Mouse (Mus musculus) neural tube, embryonic 12.5 days (tissue): ENCODE measurements at regions not wholly inside any gene's neighbourhood (a gene's known extent, or its start where the extent isn't known, plus 50 kb on each side); places are given as distances from the start of the nearest gene placed in this dataset.

Experiments
- ATAC-seq: fragments of 200-750 bp; cut with Nextera tagmentation; 2 replicates; pipeline ENCODE4 v1.8.0; 2017; ENCODE audit warnings: low read depth, mild to moderate bottlenecking, moderate TSS enrichment, moderate library complexity; ENCODE audit not compliant: low FRiP score
- H3K27ac ChIP-seq: fragments of 300-500 bp; sonication (generic); 2 replicates; pipeline ENCODE4 v1.5.1; 2016
- H3K27me3 ChIP-seq: fragments of 300-500 bp; sonication (generic); replicated peaks from 2 replicates; pipeline ENCODE4 v1.6.1; 2016; ENCODE audit warnings: mild to moderate bottlenecking
- H3K36me3 ChIP-seq: fragments of 300-500 bp; sonication (generic); 2 replicates; pipeline ENCODE4 v1.6.1; 2016; ENCODE audit warnings: mild to moderate bottlenecking
- H3K4me1 ChIP-seq: fragments of 300-500 bp; sonication (generic); 2 replicates; pipeline ENCODE4 v1.6.1; 2016
- H3K4me2 ChIP-seq: fragments of 300-500 bp; sonication (generic); replicated peaks from 2 replicates; pipeline ENCODE4 v1.6.1; 2016; ENCODE audit warnings: mild to moderate bottlenecking
- H3K4me3 ChIP-seq: fragments of 300-500 bp; sonication (generic); 2 replicates; pipeline ENCODE4 v1.5.1; 2016
- H3K9ac ChIP-seq: fragments of 300-500 bp; sonication (generic); 2 replicates; pipeline ENCODE4 v1.6.1; 2016; ENCODE audit warnings: mild to moderate bottlenecking
- H3K9me3 ChIP-seq: fragments of 300-500 bp; sonication (generic); 2 replicates; pipeline ENCODE4 v1.6.1; 2016; ENCODE audit warnings: mild to moderate bottlenecking
- WGBS: fragments of 180-500 bp; shearing (Covaris S2); methylation state at CpG from one replicate; pipeline ENCODE4 v1.1.7; 2016; 5-methylcytosine and 5-hydroxymethylcytosine counted together

GRCm38 (mm10) chr6:75683935-75684334, 813.6 kb downstream of the Gm9008 start:
- Histone ChIP-seq H3K4me2 (no peak overlapping the region), H3K36me3 (no peaks in the 10 kb centered on the region), H3K4me1 (no peaks in the 10 kb centered on the region), H3K9ac (no peak overlapping the region), H3K27me3 (no peaks in the 10 kb centered on the region), H3K4me3 (no peak overlapping the region), H3K27ac (no peak overlapping the region), H3K9me3 (no peaks in the 10 kb centered on the region)
- WGBS = 37% methylated on average over 2 of the region's 2 CpGs
- no peak for ATAC-seq

GRCm38 (mm10) chr6:75644363-75644720, 853.2 kb downstream of the Gm9008 start:
- Histone ChIP-seq H3K9me3 (0 out of 2 replicates have a peak, but pooled peaks cover 5% of the 10 kb centered on the region), H3K4me3 (no peak overlapping the region), H3K27ac (no peak overlapping the region), H3K27me3 (no peaks in the 10 kb centered on the region), H3K4me2 (no peak overlapping the region), H3K9ac (no peak overlapping the region), H3K4me1 (no peaks in the 10 kb centered on the region), H3K36me3 (no peaks in the 10 kb centered on the region)
- 79% methylated on average over 2 of the region's 2 CpGs for WGBS
- no peak for ATAC-seq

- no peaks in the 10 kb centered on the region for H3K27me3 ChIP-seq
- H3K4me1 ChIP-seq = no peaks in the 10 kb centered on the region
- no peak overlapping the region for H3K4me3 ChIP-seq
- H3K9me3 ChIP-seq = 0 out of 2 replicates have a peak, but pooled peaks cover 5% of the 10 kb centered on the region
- H3K27ac ChIP-seq = no peak overlapping the region
- no peak overlapping the region for H3K4me2 ChIP-seq
- no peak for ATAC-seq
- no peaks in the 10 kb centered on the region for H3K36me3 ChIP-seq
- H3K9ac ChIP-seq = no peak overlapping the region
- WGBS = 68% methylated on average over 2 of the region's 2 CpGs
Measured at GRCm38 (mm10) chr6:75643581-75644362, 853.8 kb downstream of the Gm9008 start.

GRCm38 (mm10) chr6:75636050-75636449, 861.5 kb downstream of the Gm9008 start:
- no peak overlapping the region for H3K9ac ChIP-seq
- no peak overlapping the region for H3K4me3 ChIP-seq
- H3K27me3 ChIP-seq = no peaks in the 10 kb centered on the region
- H3K4me1 ChIP-seq = no peaks in the 10 kb centered on the region
- H3K27ac ChIP-seq = no peak overlapping the region
- no peaks in the 10 kb centered on the region for H3K36me3 ChIP-seq
- no peak overlapping the region for H3K4me2 ChIP-seq
- ATAC-seq = no peak
- 50% methylated on average over 1 of the region's 1 CpGs for WGBS
- H3K9me3 ChIP-seq = no peaks in the 10 kb centered on the region

- H3K4me1 ChIP-seq = no peaks in the 10 kb centered on the region
Measured at GRCm38 (mm10) chr6:75602536-75603279, 894.9 kb downstream of the Gm9008 start.

GRCm38 (mm10) chr6:75558431-75558830, 939.2 kb downstream of the Gm9008 start:
- Histone ChIP-seq H3K9me3 (no peaks in the 10 kb centered on the region), H3K4me3 (no peak overlapping the region), H3K27me3 (no peaks in the 10 kb centered on the region), H3K27ac (no peak overlapping the region), H3K4me2 (no peak overlapping the region), H3K36me3 (no peaks in the 10 kb centered on the region), H3K4me1 (no peaks in the 10 kb centered on the region), H3K9ac (no peak overlapping the region)
- 80% methylated on average over 3 of the region's 3 CpGs for WGBS
- no peak for ATAC-seq

More at GRCm38 (mm10) chr6:75602536-75603279, 894.9 kb downstream of the Gm9008 start:
- Histone ChIP-seq H3K27ac (no peak overlapping the region), H3K9ac (no peak overlapping the region), H3K4me2 (peak overlapping the region; percentile 30), H3K4me3 (no peak overlapping the region), H3K9me3 (no peaks in the 10 kb centered on the region), H3K36me3 (no peaks in the 10 kb centered on the region), H3K27me3 (no peaks in the 10 kb centered on the region)
- 7% methylated on average over 11 of the region's 11 CpGs for WGBS
- ATAC-seq = peak; percentile 78

- Histone ChIP-seq H3K9ac (no peak overlapping the region), H3K4me2 (no peak overlapping the region), H3K9me3 (no peaks in the 10 kb centered on the region), H3K4me1 (no peaks in the 10 kb centered on the region), H3K4me3 (no peak overlapping the region), H3K27ac (no peak overlapping the region), H3K36me3 (no peaks in the 10 kb centered on the region), H3K27me3 (no peaks in the 10 kb centered on the region)
- no peak for ATAC-seq
- 33% methylated on average over 1 of the region's 1 CpGs for WGBS
Measured at GRCm38 (mm10) chr6:75542247-75542700, 955.3 kb downstream of the Gm9008 start.

- Histone ChIP-seq H3K9ac (no peak overlapping the region), H3K4me3 (no peak overlapping the region), H3K27ac (no peak overlapping the region), H3K4me1 (no peaks in the 10 kb centered on the region), H3K27me3 (no peaks in the 10 kb centered on the region), H3K4me2 (no peak overlapping the region), H3K36me3 (no peaks in the 10 kb centered on the region), H3K9me3 (no peaks in the 10 kb centered on the region)
- 77% methylated on average over 3 of the region's 3 CpGs for WGBS
- ATAC-seq = no peak
Measured at GRCm38 (mm10) chr6:75539703-75540102, 957.9 kb downstream of the Gm9008 start.
